Mouse (Mus musculus) lung, postnatal 0 days (tissue): Measurements from ENCODE around the gene Olfr70.

Experiments used
- CTCF ChIP-seq: IDR thresholded peaks from 2 replicates; pipeline ENCODE4 v1.5.1; 2016; ENCODE audit warnings: antibody characterized with exemption, mild to moderate bottlenecking
- EP300 ChIP-seq: IDR thresholded peaks from 2 replicates; pipeline ENCODE4 v1.6.1; 2016; ENCODE audit warnings: antibody characterized with exemption, mild to moderate bottlenecking, control low read depth

- TF ChIP-seq CTCF (no peak), EP300 (no peak)
These were observed 5.4 kb upstream of the Olfr70 start for GRCm38 (mm10) chr4:43705991-43706390.
